Mouse (Mus musculus): ENCODE data around the gene Gm9736.
"Not testable (repeated sequence)": the region's sequence is repeated elsewhere in the genome, so short reads cannot be mapped to it uniquely, and the experiment has no call there.

Gm9736 gene

GRCm38 (mm10) chr10:77726186-77726585 is 25.0 kb downstream of the Gm9736 start, which contains the start of gene Gm10100:
Gm10100 (plus strand) TSS chr10:77726486.
- no peak for DNase-seq (ENCODE audit: low spot score in 2 of 2)

GRCm38 (mm10) chr10:77724855-77725254 is 26.3 kb downstream of the Gm9736 start:
- DNase-seq (ENCODE audit: low spot score in 2 of 2) = no peak

GRCm38 (mm10) chr10:77720299-77720698 is 30.9 kb downstream of the Gm9736 start, which contains the start of gene Krtap12-1:
Krtap12-1 (plus strand) TSS chr10:77720599.
- not testable (repeated sequence) for DNase-seq (ENCODE audit: low spot score in 2 of 2)

- no peak for DNase-seq (ENCODE audit: low spot score in 2 of 2)
Measured at GRCm38 (mm10) chr10:77715507-77715906, 35.6 kb downstream of the Gm9736 start, which contains the start of gene Gm10142. Gm10142 (plus strand) TSS chr10:77715807.

- no peak for DNase-seq (ENCODE audit: low spot score in 2 of 2)
Measured at GRCm38 (mm10) chr10:77713734-77714133, 37.4 kb downstream of the Gm9736 start.

GRCm38 (mm10) chr10:77711157-77711556 is 40.0 kb downstream of the Gm9736 start, which contains the start of gene Gm10024:
Gm10024 (plus strand) TSS chr10:77711457.
- not testable (repeated sequence) for DNase-seq (ENCODE audit: low spot score in 2 of 2)

GRCm38 (mm10) chr10:77709831-77710230 is 41.3 kb downstream of the Gm9736 start:
- DNase-seq (ENCODE audit: low spot score in 2 of 2) = no peak

- no peak for DNase-seq (ENCODE audit: low spot score in 2 of 2)
Measured at GRCm38 (mm10) chr10:77706326-77706725, 44.8 kb downstream of the Gm9736 start, which contains the start of gene Gm10272. Gm10272 (plus strand) TSS chr10:77706626.
